Mouse (Mus musculus) midbrain, embryonic 10.5 days (tissue): Measurements from ENCODE around the gene Usp10. TPM values are rescaled to one million over a fixed set of nuclear protein-coding genes. Genes with fewer than 3 reads are reported as not detected.

ENCODE experiments used
- DNase-seq: peaks from one replicate; pipeline ENCODE4 v3.0.0-alpha.2; 2017; ENCODE audit warnings: low spot score
- H3K27ac ChIP-seq: fragments of 300-500 bp; sonication (generic); replicated peaks from 2 replicates; pipeline ENCODE4 v1.5.1; 2016; ENCODE audit warnings: mild to moderate bottlenecking
- H3K27me3 ChIP-seq: fragments of 300-500 bp; sonication (generic); 2 replicates; pipeline ENCODE4 v1.6.1; 2016; ENCODE audit warnings: low read depth, mild to moderate bottlenecking; ENCODE audit not compliant: poor library complexity, severe bottlenecking
- H3K36me3 ChIP-seq: fragments of 300-500 bp; sonication (generic); 2 replicates; pipeline ENCODE4 v1.6.1; 2016; ENCODE audit warnings: mild to moderate bottlenecking, moderate library complexity
- H3K4me1 ChIP-seq: fragments of 300-500 bp; sonication (generic); 2 replicates; pipeline ENCODE4 v1.6.1; 2016
- H3K4me3 ChIP-seq: fragments of 300-500 bp; sonication (generic); 2 replicates; pipeline ENCODE4 v1.5.1; 2016; ENCODE audit warnings: mild to moderate bottlenecking, moderate library complexity
- H3K9me3 ChIP-seq: fragments of 300-500 bp; sonication (generic); replicated peaks from 2 replicates; pipeline ENCODE4 v1.6.1; 2016; ENCODE audit warnings: mild to moderate bottlenecking
- WGBS: fragments of 180-500 bp; shearing (Covaris S2); methylation state at CpG from one replicate; pipeline ENCODE4 v1.1.7; 2016; 5-methylcytosine and 5-hydroxymethylcytosine counted together
- polyA plus RNA-seq: library from polyadenylated mRNA; unstranded; fragments of >200 nt; fragmentation: Nextera tagmentation; extraction: Ambion mirVana; gene quantifications from 2 replicates; pipeline ENCODE4 v1.2.1, GENCODE M21; 2016

Gene Usp10
- polyA plus RNA-seq, 1 experiment from 2014 or later, result 227 TPM

DNA sequence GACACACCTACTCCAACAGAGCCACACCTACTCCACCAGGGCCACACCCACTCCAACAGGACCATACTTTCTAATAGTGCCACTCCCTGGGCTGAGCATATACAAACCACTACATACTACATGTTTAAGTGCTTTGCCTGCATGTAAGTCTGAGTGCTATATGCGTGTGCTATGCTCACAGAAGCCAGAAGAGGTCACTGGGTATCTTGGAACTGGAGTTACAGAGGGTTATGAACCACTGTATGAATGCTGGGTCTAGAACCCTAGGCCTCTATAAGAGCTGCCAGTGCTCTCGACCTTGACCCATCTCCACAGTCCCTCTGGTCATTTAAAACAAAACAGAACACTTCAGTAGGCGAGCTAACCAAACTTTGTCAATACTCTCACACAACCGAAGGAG lies 71.1 kb downstream of the Usp10 start:
- Histone ChIP-seq H3K27me3 (no peaks in the 10 kb centered on the region), H3K36me3 (no peaks in the 10 kb centered on the region), H3K4me3 (no peak overlapping the region), H3K4me1 (peaks cover 6% of the 10 kb centered on the region; the same call in 1 of the 2 replicates), H3K27ac (no peak overlapping the region), H3K9me3 (no peaks in the 10 kb centered on the region)
- no peak for DNase-seq
- 73% methylated on average over 4 of the region's 4 CpGs for WGBS

DNA sequence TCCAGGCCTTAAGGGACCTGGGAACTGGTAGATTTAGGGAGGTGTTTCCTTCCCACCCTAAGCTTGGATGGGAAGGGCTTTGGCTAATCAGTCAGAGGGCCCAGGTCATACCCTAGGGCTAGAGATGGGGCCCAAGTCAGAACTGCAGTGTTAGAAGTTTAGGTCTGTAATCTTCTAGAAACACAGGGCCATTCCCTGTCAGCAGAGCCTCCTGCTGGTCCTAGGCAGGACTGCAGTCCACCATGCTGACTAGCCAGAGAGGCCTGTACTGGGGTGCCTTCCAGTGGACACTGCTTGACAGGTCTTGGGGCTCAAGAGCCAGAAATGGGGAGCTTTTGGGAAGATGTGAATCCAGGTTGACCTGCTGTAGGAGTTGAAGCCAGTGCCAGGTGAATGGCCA lies 73.9 kb downstream of the Usp10 start:
- no peak overlapping the region for H3K27ac ChIP-seq
- no peak overlapping the region for H3K4me3 ChIP-seq
- H3K9me3 ChIP-seq, result no peaks in the 10 kb centered on the region
- no peak for DNase-seq
- peaks cover 3% of the 10 kb centered on the region; the same call in 1 of the 2 replicates for H3K4me1 ChIP-seq
- H3K36me3 ChIP-seq, result no peaks in the 10 kb centered on the region
- H3K27me3 ChIP-seq, result no peaks in the 10 kb centered on the region

GRCm38 (mm10) chr8:119986174-119986573 lies 76.0 kb downstream of the Usp10 start:
- Histone ChIP-seq H3K4me1 (no peaks in the 10 kb centered on the region), H3K36me3 (no peaks in the 10 kb centered on the region), H3K27me3 (peaks cover 15% of the 10 kb centered on the region), H3K27ac (no peak overlapping the region), H3K4me3 (no peak overlapping the region), H3K9me3 (no peaks in the 10 kb centered on the region)
- no peak for DNase-seq
- 77% methylated on average over 5 of the region's 5 CpGs for WGBS

GRCm38 (mm10) chr8:119988087-119988486 lies 77.9 kb downstream of the Usp10 start:
- H3K9me3 ChIP-seq, result no peaks in the 10 kb centered on the region
- peaks cover 14% of the 10 kb centered on the region for H3K4me1 ChIP-seq
- H3K4me3 ChIP-seq, result no peak overlapping the region
- H3K27ac ChIP-seq, result no peak overlapping the region
- 76% methylated on average over 15 of the region's 15 CpGs for WGBS
- H3K27me3 ChIP-seq, result peaks cover 34% of the 10 kb centered on the region
- DNase-seq, result no peak
- no peaks in the 10 kb centered on the region for H3K36me3 ChIP-seq

GRCm38 (mm10) chr8:119992249-119992648 lies 82.1 kb downstream of the Usp10 start, which contains the start of gene Crispld2:
TSS of gene Crispld2 (plus strand) at chr8:119992438.
- Histone ChIP-seq H3K36me3 (no peaks in the 10 kb centered on the region), H3K27me3 (peaks cover 51% of the 10 kb centered on the region), H3K27ac (peak within 1 kb of the TSS; percentile 50; the same call in 1 of the 2 replicates), H3K4me1 (peaks cover 32% of the 10 kb centered on the region), H3K4me3 (peak within 1 kb of the TSS; percentile 48), H3K9me3 (no peaks in the 10 kb centered on the region)
- WGBS, result 0% methylated on average over 25 of the region's 25 CpGs
- peak; percentile 88 for DNase-seq

DNA sequence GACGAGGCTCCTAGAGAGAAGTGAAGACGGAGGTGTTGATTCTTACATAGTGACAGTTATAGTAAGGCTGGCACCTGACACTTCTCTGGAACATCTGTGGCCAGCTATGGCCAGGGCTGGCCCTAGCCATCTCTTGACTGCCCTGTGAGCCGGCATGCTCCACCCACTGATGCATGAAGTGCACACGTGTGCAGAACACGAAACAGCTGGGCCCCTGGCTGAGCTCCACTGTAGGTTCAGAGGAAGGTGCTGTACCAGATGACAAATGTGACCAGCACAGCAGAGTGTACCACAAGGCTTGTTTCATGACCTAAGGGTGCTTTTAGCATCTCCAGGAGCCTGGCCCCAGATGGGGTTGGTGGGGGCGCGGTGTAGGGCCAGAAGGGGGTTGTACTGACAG lies 84.0 kb downstream of the Usp10 start:
- Histone ChIP-seq H3K36me3 (no peaks in the 10 kb centered on the region), H3K27ac (0 out of 2 replicates have a peak overlapping the region, but pooled peaks have one; percentile 23), H3K4me3 (no peak overlapping the region), H3K4me1 (peaks cover 32% of the 10 kb centered on the region), H3K27me3 (peaks cover 51% of the 10 kb centered on the region), H3K9me3 (no peaks in the 10 kb centered on the region)
- WGBS, result 85% methylated on average over 7 of the region's 7 CpGs
- no peak for DNase-seq

- Histone ChIP-seq H3K9me3 (no peaks in the 10 kb centered on the region), H3K4me3 (no peak overlapping the region), H3K27me3 (peaks cover 51% of the 10 kb centered on the region), H3K4me1 (peaks cover 32% of the 10 kb centered on the region), H3K36me3 (no peaks in the 10 kb centered on the region), H3K27ac (0 out of 2 replicates have a peak overlapping the region, but pooled peaks have one; percentile 23)
- DNase-seq, result no peak
- whole genome bisulfite sequencing, result 64% methylated on average over 6 of the region's 6 CpGs
These were observed 84.4 kb downstream of the Usp10 start for GRCm38 (mm10) chr8:119994556-119994955.

DNA sequence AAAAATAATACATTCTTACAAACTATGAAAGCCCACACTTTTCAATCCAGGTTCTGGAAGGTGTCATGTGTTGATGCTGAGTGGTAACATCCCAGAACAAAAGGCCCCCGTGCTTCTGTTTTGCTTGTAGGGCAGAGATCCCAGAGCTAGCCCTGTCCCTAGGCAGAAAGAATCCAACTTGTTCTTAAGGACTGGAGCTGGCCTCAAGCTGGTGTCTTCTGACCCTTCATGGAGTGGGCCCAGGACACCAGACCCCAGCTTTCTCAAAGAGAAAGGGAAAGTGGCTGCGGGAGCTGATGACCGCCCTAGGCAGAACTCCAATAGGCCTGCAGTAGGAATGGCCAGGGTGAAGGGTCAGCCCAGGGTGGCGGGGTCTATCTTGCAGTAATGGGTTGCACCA lies 87.1 kb downstream of the Usp10 start:
- DNase-seq, result no peak
- Histone ChIP-seq H3K36me3 (no peaks in the 10 kb centered on the region), H3K9me3 (no peaks in the 10 kb centered on the region), H3K4me3 (no peak overlapping the region), H3K4me1 (peaks cover 28% of the 10 kb centered on the region), H3K27ac (no peak overlapping the region), H3K27me3 (peaks cover 25% of the 10 kb centered on the region)
- 85% methylated on average over 4 of the region's 4 CpGs for WGBS

- 77% methylated on average over 8 of the region's 8 CpGs for WGBS
- Histone ChIP-seq H3K36me3 (no peaks in the 10 kb centered on the region), H3K4me1 (peaks cover 27% of the 10 kb centered on the region), H3K9me3 (no peaks in the 10 kb centered on the region), H3K27ac (no peak overlapping the region), H3K4me3 (no peak overlapping the region), H3K27me3 (no peaks in the 10 kb centered on the region)
- DNase-seq, result no peak
These were observed 90.3 kb downstream of the Usp10 start for GRCm38 (mm10) chr8:120000461-120000860.

GRCm38 (mm10) chr8:120001712-120002111 lies 91.6 kb downstream of the Usp10 start:
- H3K27me3 ChIP-seq, result 0 out of 2 replicates have a peak, but pooled peaks cover 6% of the 10 kb centered on the region
- peaks cover 32% of the 10 kb centered on the region for H3K4me1 ChIP-seq
- 78% methylated on average over 7 of the region's 7 CpGs for WGBS
- no peaks in the 10 kb centered on the region for H3K36me3 ChIP-seq
- H3K9me3 ChIP-seq, result no peaks in the 10 kb centered on the region
- no peak for DNase-seq
- no peak overlapping the region for H3K27ac ChIP-seq
- H3K4me3 ChIP-seq, result no peak overlapping the region

DNA sequence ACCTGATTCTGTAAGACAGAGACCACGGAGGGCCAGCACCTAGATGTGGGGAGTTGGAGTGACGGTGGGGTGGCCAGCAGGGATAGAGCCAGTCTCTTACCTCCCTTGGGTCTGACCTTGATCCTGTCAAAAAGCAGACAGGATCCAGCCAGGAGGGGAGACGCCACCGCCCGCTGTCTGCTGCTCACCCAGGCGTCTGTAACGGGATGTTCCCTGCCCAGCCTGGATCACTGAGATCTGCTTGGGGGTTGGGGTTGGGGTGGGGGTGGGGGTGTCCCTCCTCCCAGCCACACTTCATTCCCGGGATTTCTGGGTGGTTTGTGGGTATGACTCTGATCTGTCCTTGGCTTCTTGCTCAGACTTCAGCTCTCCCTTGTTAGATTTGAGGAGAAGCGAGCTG lies 92.2 kb downstream of the Usp10 start:
- DNase-seq, result no peak
- Histone ChIP-seq H3K4me1 (peaks cover 34% of the 10 kb centered on the region), H3K9me3 (no peaks in the 10 kb centered on the region), H3K4me3 (no peak overlapping the region), H3K36me3 (no peaks in the 10 kb centered on the region), H3K27me3 (0 out of 2 replicates have a peak, but pooled peaks cover 6% of the 10 kb centered on the region), H3K27ac (0 out of 2 replicates have a peak overlapping the region, but pooled peaks have one; percentile 1)
- 63% methylated on average over 9 of the region's 9 CpGs for WGBS

- 61% methylated on average over 14 of the region's 14 CpGs for WGBS
- Histone ChIP-seq H3K36me3 (no peaks in the 10 kb centered on the region), H3K27ac (peak overlapping the region; percentile 64; the same call in 1 of the 2 replicates), H3K4me1 (peaks cover 34% of the 10 kb centered on the region), H3K9me3 (no peaks in the 10 kb centered on the region), H3K4me3 (no peak overlapping the region), H3K27me3 (0 out of 2 replicates have a peak, but pooled peaks cover 6% of the 10 kb centered on the region)
- DNase-seq, result no peak
These were observed 94.1 kb downstream of the Usp10 start for GRCm38 (mm10) chr8:120004154-120004702.

DNA sequence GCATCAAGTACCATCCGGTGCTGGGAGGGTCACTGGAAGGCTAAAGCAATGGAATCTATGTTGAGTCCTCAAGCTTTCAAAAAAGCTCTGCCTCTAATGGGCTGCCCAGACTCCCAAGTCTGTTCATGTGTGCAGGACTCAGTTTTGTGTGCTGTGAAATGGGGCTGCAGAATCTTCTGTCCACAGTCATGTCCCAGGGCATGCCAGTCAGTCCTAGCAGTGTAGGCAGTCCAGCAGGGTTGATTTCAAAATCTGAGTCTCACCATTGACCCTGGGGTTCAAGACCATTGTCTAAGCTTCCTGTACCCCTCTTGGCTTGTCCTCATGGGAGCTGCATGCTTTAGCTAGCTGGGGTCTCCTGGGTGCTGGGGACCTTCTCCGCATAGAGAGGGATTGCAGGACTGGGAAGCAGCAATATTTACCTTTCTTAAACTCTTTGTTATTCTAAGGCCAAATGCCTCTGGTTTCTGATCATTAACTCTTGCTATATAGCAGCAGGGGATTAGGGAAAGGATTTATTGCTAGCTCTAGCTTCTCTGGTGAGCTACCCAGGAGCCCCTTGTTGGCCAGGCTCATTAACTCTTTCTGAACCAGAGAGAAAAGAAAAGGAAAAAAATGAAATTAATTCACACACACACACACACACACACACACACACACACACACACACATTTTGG lies 94.7 kb downstream of the Usp10 start:
- Histone ChIP-seq H3K27me3 (0 out of 2 replicates have a peak, but pooled peaks cover 6% of the 10 kb centered on the region), H3K9me3 (no peaks in the 10 kb centered on the region), H3K4me3 (no peak overlapping the region), H3K36me3 (no peaks in the 10 kb centered on the region), H3K4me1 (peaks cover 34% of the 10 kb centered on the region), H3K27ac (peak overlapping the region; percentile 64; the same call in 1 of the 2 replicates)
- DNase-seq, result no peak
- 59% methylated on average over 2 of the region's 2 CpGs for WGBS
